In genomic region chr10:20058031-20058430, GRCm38 (mm10) we compare ENCODE assay signal across 23 mouse cellular contexts.
DNase-seq lines count a peak whose midpoint lies in the region; ATAC-seq and TF ChIP-seq lines count a peak whose summit lies in the region.
"Had no signal": no experiment of that assay in that cellular context is flagged by ENCODE, and none has a peak within 500 bp of the region (broad histone marks: within the 10 kb centered on the region; RNA-seq: fewer than 3 reads in every experiment).

No protein-coding gene starts in this region.

- no peaks in the 10 kb centered on the region for H3K9me3 ChIP-seq in midbrain, embryonic 16.5 days (replicated peaks; ENCODE audit: control insufficient read depth, low read length, poor library complexity, severe bottlenecking)
- H3K9me3 ChIP-seq: embryonic facial prominence, embryonic 10.5 days; G1E; hindbrain, embryonic 15.5 days; limb, embryonic 12.5 days; midbrain, embryonic 15.5 days; stomach, embryonic 15.5 days had no signal

- peaks cover 4% of the 10 kb centered on the region; the same call in 1 of the 2 replicates for H3K36me3 ChIP-seq in heart, adult 2 months (ENCODE audit: control insufficient read depth, insufficient read depth, low read length)
- no peaks in the 10 kb centered on the region for H3K36me3 ChIP-seq in midbrain, embryonic 16.5 days (ENCODE audit: control insufficient read depth, insufficient read depth, low read length)
- H3K36me3 ChIP-seq: embryonic facial prominence, embryonic 10.5 days; G1E; hindbrain, embryonic 15.5 days; limb, embryonic 12.5 days; midbrain, embryonic 15.5 days; stomach, embryonic 15.5 days had no signal

- H3K4me1 ChIP-seq in heart, adult 2 months (ENCODE audit: control insufficient read depth, insufficient read depth, low read length), result peaks cover 10% of the 10 kb centered on the region
- peaks cover 46% of the 10 kb centered on the region for H3K4me1 ChIP-seq in bone marrow macrophage, adult 2 months (ENCODE audit: control insufficient read depth, insufficient read depth, low read length)
- H3K4me1 ChIP-seq in midbrain, embryonic 16.5 days (ENCODE audit: control insufficient read depth, insufficient read depth, low read length), result no peaks in the 10 kb centered on the region
- H3K4me1 ChIP-seq: embryonic facial prominence, embryonic 10.5 days; hindbrain, embryonic 15.5 days; midbrain, embryonic 15.5 days; stomach, embryonic 15.5 days had no signal

- TF ChIP-seq POLR2A in heart, adult 2 months (IDR thresholded peaks at IDR 0.05; ENCODE audit: insufficient read depth, low read depth, low read length), result no peak
- no peak for TF ChIP-seq POLR2A in bone marrow macrophage, adult 2 months (IDR thresholded peaks at IDR 0.05; ENCODE audit: borderline replicate concordance, low read depth, low read length)

- no peak overlapping the region for H3K4me2 ChIP-seq in midbrain, embryonic 16.5 days (ENCODE audit: low read length)
- H3K4me2 ChIP-seq: hindbrain, embryonic 15.5 days; limb, embryonic 12.5 days; midbrain, embryonic 15.5 days; stomach, embryonic 15.5 days had no signal

- H3K79me2 ChIP-seq in heart, adult 2 months (replicated peaks; ENCODE audit: control insufficient read depth, insufficient read depth, low read length), result no peaks in the 10 kb centered on the region; the same call in 1 of the 2 replicates

- no peaks in the 10 kb centered on the region for H3K27me3 ChIP-seq in heart, adult 2 months (ENCODE audit: control insufficient read depth, insufficient read depth, low read length)
- H3K27me3 ChIP-seq in midbrain, embryonic 16.5 days (ENCODE audit: control insufficient read depth, insufficient read depth, low read depth, low read length), result no peaks in the 10 kb centered on the region
- H3K27me3 ChIP-seq: hindbrain, embryonic 15.5 days; limb, embryonic 12.5 days; midbrain, embryonic 15.5 days; stomach, embryonic 15.5 days had no signal

- no peak for DNase-seq in heart, adult 2 months
- no peak for DNase-seq in heart, postnatal 4 days
- peak; percentile 53 for DNase-seq in 416B (ENCODE audit: low read depth)
- no peak for DNase-seq in thymus, postnatal 36 days
- DNase-seq: adrenal gland, postnatal 36 days; cerebellum, postnatal 14 days; heart, postnatal 10 days; right cerebral cortex, postnatal 14 days; thymus, adult 2 months had no signal

- no peak for TF ChIP-seq EP300 in heart, adult 2 months (IDR thresholded peaks at IDR 0.05; ENCODE audit: insufficient read depth, low read depth, low read length)

- H3K4me3 ChIP-seq in heart, adult 2 months, result no peak overlapping the region
- H3K4me3 ChIP-seq in bone marrow macrophage, adult 2 months (ENCODE audit: insufficient read depth, low read length), result no peak overlapping the region
- H3K4me3 ChIP-seq in midbrain, embryonic 16.5 days (ENCODE audit: low read depth, low read length), result no peak overlapping the region
- H3K4me3 ChIP-seq: embryonic facial prominence, embryonic 10.5 days; hindbrain, embryonic 15.5 days; left cerebral cortex, adult 2 months; limb, embryonic 12.5 days; midbrain, embryonic 15.5 days; stomach, embryonic 15.5 days had no signal

- WGBS in heart, adult 2 months, result 90% methylated on average over 10 of the region's 10 CpGs
- 89% methylated on average over 10 of the region's 10 CpGs for WGBS in midbrain, embryonic 16.5 days

- H3K27ac ChIP-seq in heart, adult 2 months, result peak overlapping the region; percentile 56; the same call in 1 of the 2 replicates
- peak overlapping the region; percentile 82 for H3K27ac ChIP-seq in bone marrow macrophage, adult 2 months (ENCODE audit: insufficient read depth, low read depth, low read length)
- no peak overlapping the region for H3K27ac ChIP-seq in midbrain, embryonic 16.5 days (ENCODE audit: low read length)
- H3K27ac ChIP-seq: embryonic facial prominence, embryonic 10.5 days; hindbrain, embryonic 15.5 days; kidney, postnatal 0 days; left cerebral cortex, adult 2 months; limb, embryonic 12.5 days; liver, embryonic 14.5 days; midbrain, embryonic 15.5 days; stomach, embryonic 15.5 days had no signal

- H3K9ac ChIP-seq in heart, adult 2 months (ENCODE audit: low read depth, low read length), result no peak overlapping the region
- no peak overlapping the region for H3K9ac ChIP-seq in midbrain, embryonic 16.5 days (ENCODE audit: low read depth, low read length)
- H3K9ac ChIP-seq: hindbrain, embryonic 15.5 days; limb, embryonic 12.5 days; liver, embryonic 14.5 days; midbrain, embryonic 15.5 days; stomach, embryonic 15.5 days had no signal

- no peak for TF ChIP-seq CTCF in heart, adult 2 months (IDR thresholded peaks at IDR 0.05)
- TF ChIP-seq CTCF in bone marrow macrophage, adult 2 months (IDR thresholded peaks at IDR 0.05; ENCODE audit: low read depth, low read length), result no peak

- ATAC-seq in megakaryocyte progenitor cell, adult 5-6 weeks (replicated peaks; ENCODE audit: poor library complexity), result peak; percentile 61
- no peak for ATAC-seq in midbrain, embryonic 16.5 days
- ATAC-seq: CD4-positive, CD25-positive, alpha-beta regulatory T cell, adult 4 months; intestine, postnatal 0 days; midbrain, embryonic 15.5 days had no signal

- intact Hi-C loops in heart, adult 2 months (cut with DNase I), result no loop called here
